Mouse (Mus musculus) hindbrain, postnatal 0 days (tissue): ENCODE measurements at regions not wholly inside any gene's neighbourhood (a gene's known extent, or its start where the extent isn't known, plus 50 kb on each side); places are given as distances from the start of the nearest gene placed in this dataset.

Experiments used
- ATAC-seq: fragments of 200-750 bp; cut with Nextera tagmentation; 2 replicates; pipeline ENCODE4 v1.8.0; 2017; ENCODE audit warnings: mild to moderate bottlenecking, moderate TSS enrichment, moderate library complexity
- DNase-seq: peaks from one replicate; pipeline ENCODE4 v3.0.0-alpha.2; 2015; ENCODE audit warnings: low spot score
- H3K27ac ChIP-seq: fragments of 300-500 bp; sonication (generic); 2 replicates; pipeline ENCODE4 v1.5.1; 2014; ENCODE audit warnings: mild to moderate bottlenecking
- H3K27me3 ChIP-seq: fragments of 300-500 bp; sonication (generic); 2 replicates; pipeline ENCODE4 v1.6.1; 2014; ENCODE audit warnings: low read length, mixed read lengths; ENCODE audit not compliant: insufficient read depth
- H3K36me3 ChIP-seq: fragments of 300-500 bp; sonication (generic); 2 replicates; pipeline ENCODE4 v1.6.1; 2014; ENCODE audit warnings: low read length, mixed read lengths; ENCODE audit not compliant: insufficient read depth
- H3K4me1 ChIP-seq: fragments of 300-500 bp; sonication (generic); 2 replicates; pipeline ENCODE4 v1.6.1; 2014; ENCODE audit warnings: antibody characterized with exemption, low read length, mixed read lengths; ENCODE audit not compliant: insufficient read depth
- H3K4me2 ChIP-seq: fragments of 300-500 bp; sonication (generic); 2 replicates; pipeline ENCODE4 v1.6.1; 2014; ENCODE audit warnings: low read depth, mild to moderate bottlenecking, low read length, moderate library complexity, mixed read lengths
- H3K4me3 ChIP-seq: fragments of 300-500 bp; sonication (generic); 2 replicates; pipeline ENCODE4 v1.5.1; 2014; ENCODE audit warnings: low read length
- H3K9ac ChIP-seq: fragments of 300-500 bp; sonication (generic); replicated peaks from 2 replicates; pipeline ENCODE4 v1.6.1; 2014; ENCODE audit warnings: mild to moderate bottlenecking, low read length, moderate library complexity, mixed read lengths
- H3K9me3 ChIP-seq: fragments of 300-500 bp; sonication (generic); 2 replicates; pipeline ENCODE4 v1.6.1; 2016; ENCODE audit warnings: low read length, mixed read lengths
- CTCF ChIP-seq: IDR thresholded peaks from 2 replicates; pipeline ENCODE4 v1.5.1; 2016; ENCODE audit warnings: antibody characterized with exemption, control low read depth, low read depth
- WGBS: fragments of 180-500 bp; shearing (Covaris S2); extraction: QIAGEN DNeasy Blood & Tissue Kit; methylation state at CpG from one replicate; pipeline ENCODE4 v1.1.7; 2014; 5-methylcytosine and 5-hydroxymethylcytosine counted together

DNA sequence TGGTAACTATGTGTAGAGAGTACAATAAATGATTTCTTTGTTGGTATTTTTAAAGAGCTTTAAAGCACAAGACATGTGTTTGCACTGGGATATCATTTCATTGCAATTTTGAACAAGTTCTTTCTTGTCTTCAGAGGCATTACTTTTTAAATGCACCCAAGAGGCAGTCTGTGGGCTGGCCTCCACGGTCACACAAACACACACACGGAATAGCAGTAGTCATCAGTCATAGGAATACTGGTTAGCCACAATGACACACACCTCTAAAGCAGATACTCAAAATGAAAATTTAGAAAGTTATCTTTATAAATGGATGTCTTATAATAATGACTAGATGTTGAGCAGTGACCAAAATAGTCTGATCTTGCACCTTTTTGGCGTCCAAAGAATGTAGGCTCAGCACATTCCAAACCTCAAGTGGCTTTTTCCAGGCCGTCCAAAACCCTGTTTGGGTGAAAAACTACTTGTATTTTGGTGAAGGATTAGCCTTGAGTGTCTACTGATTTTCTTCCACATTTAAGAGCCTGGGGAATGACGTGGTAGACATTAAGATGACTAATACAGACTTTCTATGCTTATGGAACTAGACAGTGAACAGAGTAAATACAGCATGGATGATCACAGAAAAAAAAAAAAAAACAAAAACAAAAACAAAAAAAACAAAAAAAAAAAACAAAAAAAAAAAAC lies 658.5 kb downstream of the Inhba start:
- H3K4me2 ChIP-seq = no peak overlapping the region
- H3K4me1 ChIP-seq = no peaks in the 10 kb centered on the region
- 84% methylated on average over 5 of the region's 5 CpGs for WGBS
- no peaks in the 10 kb centered on the region for H3K27me3 ChIP-seq
- DNase-seq (no peak), ATAC-seq (no peak)
- H3K9me3 ChIP-seq = no peaks in the 10 kb centered on the region
- no peak overlapping the region for H3K27ac ChIP-seq
- H3K9ac ChIP-seq = no peak overlapping the region
- H3K4me3 ChIP-seq = no peak overlapping the region
- no peak for TF ChIP-seq CTCF
- H3K36me3 ChIP-seq = no peaks in the 10 kb centered on the region

GRCm38 (mm10) chr13:16670736-16671135 lies 659.1 kb downstream of the Inhba start:
- H3K27me3 ChIP-seq = no peaks in the 10 kb centered on the region
- no peak for TF ChIP-seq CTCF
- ATAC-seq = no peak
- H3K9ac ChIP-seq = no peak overlapping the region
- no peaks in the 10 kb centered on the region for H3K4me1 ChIP-seq
- no peaks in the 10 kb centered on the region for H3K36me3 ChIP-seq
- peak; percentile 25 for DNase-seq
- no peak overlapping the region for H3K4me3 ChIP-seq
- no peaks in the 10 kb centered on the region for H3K9me3 ChIP-seq
- no peak overlapping the region for H3K27ac ChIP-seq
- no peak overlapping the region for H3K4me2 ChIP-seq

DNA sequence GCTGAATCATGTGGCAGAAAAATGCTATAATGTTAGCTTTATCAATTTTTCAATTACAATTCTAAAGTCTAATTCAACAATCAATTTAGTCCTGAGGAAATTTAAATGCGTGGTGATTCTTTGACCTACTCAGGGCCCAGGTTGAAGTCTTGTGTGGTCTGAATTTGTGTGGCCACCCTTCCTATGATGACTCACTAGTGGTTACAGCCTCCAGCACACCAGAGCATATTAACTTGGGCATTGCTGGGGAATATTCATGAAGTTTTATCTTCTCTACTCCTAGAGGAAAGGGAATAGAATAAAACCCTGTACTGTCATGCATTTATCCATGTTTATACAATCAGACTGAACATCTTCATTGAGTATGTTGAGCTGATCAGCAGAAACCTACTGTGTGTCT lies 665.2 kb downstream of the Inhba start:
- no peak for TF ChIP-seq CTCF
- Histone ChIP-seq H3K9ac (no peak overlapping the region), H3K4me2 (no peak overlapping the region), H3K36me3 (no peaks in the 10 kb centered on the region), H3K27me3 (no peaks in the 10 kb centered on the region), H3K4me3 (no peak overlapping the region), H3K4me1 (no peaks in the 10 kb centered on the region), H3K27ac (no peak overlapping the region), H3K9me3 (no peaks in the 10 kb centered on the region)
- ATAC-seq (no peak), DNase-seq (no peak)
- WGBS = 83% methylated on average over 1 of the region's 1 CpGs

GRCm38 (mm10) chr13:16678246-16679024 lies 666.8 kb downstream of the Inhba start:
- TF ChIP-seq CTCF = no peak
- Histone ChIP-seq H3K36me3 (no peaks in the 10 kb centered on the region), H3K9me3 (no peaks in the 10 kb centered on the region), H3K9ac (no peak overlapping the region), H3K27ac (no peak overlapping the region), H3K4me1 (no peaks in the 10 kb centered on the region), H3K4me3 (no peak overlapping the region), H3K4me2 (no peak overlapping the region), H3K27me3 (no peaks in the 10 kb centered on the region)
- 78% methylated on average over 1 of the region's 1 CpGs for WGBS
- no peak for DNase-seq
- no peak for ATAC-seq

DNA sequence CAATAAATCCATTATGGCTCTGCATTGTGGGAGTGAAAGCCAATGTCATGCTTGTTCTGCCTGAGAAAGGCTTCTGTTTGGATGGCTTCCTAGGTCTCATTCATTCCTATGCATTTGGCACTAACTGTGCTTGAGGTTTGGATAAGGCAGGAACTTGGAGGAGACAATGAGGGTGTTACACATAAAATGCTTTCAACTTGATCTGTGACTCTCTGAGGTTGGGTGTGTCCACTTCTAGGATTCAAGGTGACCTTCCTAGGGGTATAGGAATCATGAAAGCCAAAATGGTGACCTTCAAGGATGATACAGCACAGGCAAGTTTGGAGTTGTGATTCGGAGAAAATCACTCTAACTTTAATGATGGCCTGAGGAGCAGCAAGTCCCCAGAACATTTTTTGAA lies 682.5 kb downstream of the Inhba start:
- no peaks in the 10 kb centered on the region for H3K36me3 ChIP-seq
- H3K27me3 ChIP-seq = no peaks in the 10 kb centered on the region
- H3K9ac ChIP-seq = no peak overlapping the region
- no peak overlapping the region for H3K4me2 ChIP-seq
- H3K4me3 ChIP-seq = no peak overlapping the region
- no peaks in the 10 kb centered on the region for H3K4me1 ChIP-seq
- no peak for ATAC-seq
- no peaks in the 10 kb centered on the region for H3K9me3 ChIP-seq
- TF ChIP-seq CTCF = no peak
- no peak for DNase-seq
- 95% methylated on average over 1 of the region's 1 CpGs for WGBS
- no peak overlapping the region for H3K27ac ChIP-seq

DNA sequence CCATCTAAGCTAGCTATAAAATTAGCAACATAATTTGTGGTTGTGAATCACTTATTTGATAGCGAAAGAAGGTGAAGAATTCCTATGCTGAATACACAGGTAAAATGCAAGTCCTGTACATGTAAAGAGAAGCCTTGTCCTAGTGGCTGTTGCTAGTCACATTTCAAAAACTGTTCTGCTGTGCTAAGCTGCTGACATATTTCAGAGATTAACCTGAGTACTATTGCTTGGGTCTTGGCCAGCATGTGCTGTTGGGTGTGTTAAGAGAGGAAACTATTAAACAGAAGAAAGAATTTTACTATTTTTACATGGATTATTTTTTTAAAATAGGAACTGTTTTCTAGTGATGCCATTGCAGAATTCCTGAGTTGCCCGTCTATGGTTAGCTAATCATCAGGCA lies 689.3 kb downstream of the Inhba start:
- 80% methylated on average over 2 of the region's 2 CpGs for WGBS
- H3K9ac ChIP-seq = no peak overlapping the region
- no peaks in the 10 kb centered on the region for H3K27me3 ChIP-seq
- H3K4me1 ChIP-seq = no peaks in the 10 kb centered on the region
- H3K9me3 ChIP-seq = no peaks in the 10 kb centered on the region
- H3K4me3 ChIP-seq = no peak overlapping the region
- H3K4me2 ChIP-seq = no peak overlapping the region
- no peak for TF ChIP-seq CTCF
- DNase-seq (no peak), ATAC-seq (no peak)
- no peak overlapping the region for H3K27ac ChIP-seq
- H3K36me3 ChIP-seq = no peaks in the 10 kb centered on the region

DNA sequence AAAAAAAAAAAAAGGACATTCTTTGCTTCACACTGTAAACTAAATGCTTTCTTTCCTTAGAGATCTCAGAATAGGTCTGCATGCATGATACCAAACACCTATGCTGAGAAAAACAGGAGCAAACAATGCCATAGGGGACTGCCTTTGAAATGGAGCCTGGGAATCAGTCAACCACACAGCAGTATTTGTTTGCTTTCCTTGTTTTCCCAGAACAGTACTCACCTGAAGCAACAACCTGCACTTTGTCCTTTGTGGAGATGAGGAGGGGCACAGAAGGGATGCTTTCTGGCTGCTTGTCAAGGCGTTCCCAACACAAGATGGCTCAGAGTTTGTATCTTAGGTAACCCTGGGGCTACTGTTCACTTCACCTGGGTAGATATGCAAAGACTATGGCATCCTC lies 690.5 kb downstream of the Inhba start:
- no peak for DNase-seq
- no peak overlapping the region for H3K9ac ChIP-seq
- TF ChIP-seq CTCF = no peak
- no peak overlapping the region for H3K4me2 ChIP-seq
- no peaks in the 10 kb centered on the region for H3K4me1 ChIP-seq
- H3K36me3 ChIP-seq = no peaks in the 10 kb centered on the region
- no peaks in the 10 kb centered on the region for H3K27me3 ChIP-seq
- no peak overlapping the region for H3K27ac ChIP-seq
- no peak overlapping the region for H3K4me3 ChIP-seq
- H3K9me3 ChIP-seq = no peaks in the 10 kb centered on the region
- 78% methylated on average over 1 of the region's 1 CpGs for WGBS
- no peak for ATAC-seq
